Mouse (Mus musculus): ENCODE measurements at regions not wholly inside any gene's neighbourhood (a gene's known extent, or its start where the extent isn't known, plus 50 kb on each side); places are given as distances from the start of the nearest gene placed in this dataset.
A peak's percentile ranks its signal among the peaks of the same experiment; 100 is the strongest.

DNA sequence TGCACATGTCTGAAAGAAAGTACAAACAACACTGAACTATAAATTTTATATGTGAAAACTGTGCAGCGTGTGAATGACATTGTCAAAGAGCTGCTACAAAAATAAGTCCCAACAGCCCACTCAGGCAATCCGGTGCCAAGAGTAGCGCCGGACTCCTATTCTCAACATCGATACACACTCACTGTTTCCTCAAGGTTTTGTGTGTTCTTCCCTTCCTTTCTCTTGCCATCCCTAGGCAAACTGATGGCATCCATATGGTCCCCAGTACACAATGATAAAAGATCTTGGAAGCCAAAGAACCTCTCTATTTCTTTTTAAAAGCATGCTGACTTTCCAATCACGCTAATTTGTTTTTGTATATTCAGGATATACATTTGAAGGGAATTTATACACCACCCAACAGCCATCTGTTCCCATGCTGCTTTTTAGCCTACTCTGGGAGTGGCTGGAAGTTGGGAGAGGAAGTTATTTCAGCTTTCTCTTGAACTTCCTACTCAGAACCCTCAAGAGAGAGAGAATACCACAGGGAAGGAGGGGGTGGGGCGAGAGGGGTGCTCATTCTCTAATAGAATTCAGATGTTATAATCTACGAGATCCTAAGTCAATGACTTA lies 205.9 kb upstream of the Xylt1 start:
- Histone ChIP-seq H3K4me1 (replicated peaks; ENCODE audit: control insufficient read depth, insufficient read depth, low read length) (no peaks in the 10 kb centered on the region), H3K4me3 (ENCODE audit: low read depth, low read length) (no peak overlapping the region), H3K9me3 (ENCODE audit: control insufficient read depth, low read length) (no peaks in the 10 kb centered on the region), H3K9ac (ENCODE audit: low read length) (no peak overlapping the region), H3K4me2 (ENCODE audit: low read length) (no peak overlapping the region), H3K27ac (ENCODE audit: low read depth) (no peak overlapping the region), H3K27me3 (replicated peaks; ENCODE audit: control insufficient read depth, insufficient read depth, low read length) (no peaks in the 10 kb centered on the region), H3K36me3 (ENCODE audit: control insufficient read depth, insufficient read depth, low read length) (no peaks in the 10 kb centered on the region)
- 79% methylated on average over 8 of the region's 8 CpGs for WGBS
- ATAC-seq (replicated peaks; ENCODE audit: low FRiP score, low TSS enrichment, low read depth) = no peak
- no peak for DNase-seq (ENCODE audit: low spot score)

DNA sequence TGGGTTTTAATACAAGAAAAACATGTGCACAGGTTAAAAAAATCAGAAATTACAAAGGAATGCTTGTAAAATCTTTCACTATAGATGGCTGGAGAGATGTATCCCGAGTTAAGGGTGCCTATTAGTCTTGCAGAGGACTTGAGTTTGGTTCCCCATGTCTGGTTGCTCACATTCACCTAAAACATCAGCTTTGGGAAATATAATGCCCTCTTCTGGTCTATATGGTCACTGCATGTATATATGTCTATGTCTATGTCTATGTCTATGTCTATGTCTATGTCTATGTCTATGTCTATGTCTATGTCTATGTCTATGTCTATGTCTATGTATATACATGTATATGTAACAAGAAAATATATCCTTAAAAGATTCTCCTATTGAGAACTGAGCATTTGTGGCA lies 196.8 kb upstream of the Xylt1 start:
- Histone ChIP-seq H3K4me2 (ENCODE audit: low read length) (no peak overlapping the region), H3K4me1 (replicated peaks; ENCODE audit: control insufficient read depth, insufficient read depth, low read length) (no peaks in the 10 kb centered on the region), H3K9ac (ENCODE audit: low read length) (no peak overlapping the region), H3K36me3 (ENCODE audit: control insufficient read depth, insufficient read depth, low read length) (no peaks in the 10 kb centered on the region), H3K9me3 (ENCODE audit: control insufficient read depth, low read length) (no peaks in the 10 kb centered on the region), H3K27ac (ENCODE audit: low read depth) (no peak overlapping the region), H3K4me3 (ENCODE audit: low read depth, low read length) (no peak overlapping the region), H3K27me3 (replicated peaks; ENCODE audit: control insufficient read depth, insufficient read depth, low read length) (no peaks in the 10 kb centered on the region)
- ATAC-seq (replicated peaks; ENCODE audit: low FRiP score, low TSS enrichment, low read depth) = no peak
- DNase-seq (ENCODE audit: low spot score) = no peak
- 58% methylated on average over 1 of the region's 1 CpGs for WGBS

DNA sequence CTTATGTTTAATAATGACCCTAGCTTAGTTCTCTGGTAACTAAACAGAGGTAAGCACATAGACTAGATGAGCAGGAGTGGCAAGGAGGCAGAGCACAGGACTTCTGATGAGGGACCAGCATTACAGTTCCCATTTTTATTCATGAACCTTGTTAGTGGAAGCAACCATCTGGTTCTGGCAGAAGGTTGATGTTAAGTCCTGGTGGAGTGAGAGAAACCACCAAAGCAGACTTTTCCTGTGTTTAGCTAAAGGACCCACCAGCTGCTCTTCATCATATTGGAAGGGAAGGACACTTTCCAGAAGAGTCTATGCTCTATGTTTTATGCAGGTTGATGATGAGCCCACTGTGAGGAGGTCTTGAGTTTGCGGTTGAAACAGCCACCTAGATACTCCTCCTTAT lies 194.9 kb upstream of the Xylt1 start:
- DNase-seq (ENCODE audit: low spot score) = no peak
- 94% methylated on average over 1 of the region's 1 CpGs for WGBS

GRCm38 (mm10) chr7:117196611-117197010 lies 184.2 kb upstream of the Xylt1 start:
- Histone ChIP-seq H3K9me3 (ENCODE audit: control insufficient read depth, low read length) (no peaks in the 10 kb centered on the region), H3K9ac (ENCODE audit: low read length) (no peak overlapping the region), H3K27ac (ENCODE audit: low read depth) (no peak overlapping the region), H3K36me3 (ENCODE audit: control insufficient read depth, insufficient read depth, low read length) (no peaks in the 10 kb centered on the region), H3K4me3 (ENCODE audit: low read depth, low read length) (no peak overlapping the region), H3K27me3 (replicated peaks; ENCODE audit: control insufficient read depth, insufficient read depth, low read length) (no peaks in the 10 kb centered on the region), H3K4me1 (replicated peaks; ENCODE audit: control insufficient read depth, insufficient read depth, low read length) (no peaks in the 10 kb centered on the region), H3K4me2 (ENCODE audit: low read length) (no peak overlapping the region)
- WGBS = 67% methylated on average over 3 of the region's 3 CpGs
- ATAC-seq (replicated peaks; ENCODE audit: low FRiP score, low TSS enrichment, low read depth) = no peak
- DNase-seq (ENCODE audit: low spot score) = no peak

More for the DNA sequence above, 194.9 kb upstream of the Xylt1 start:
- Histone ChIP-seq H3K4me2 (ENCODE audit: low read length) (no peak overlapping the region), H3K4me1 (replicated peaks; ENCODE audit: control insufficient read depth, insufficient read depth, low read length) (no peaks in the 10 kb centered on the region), H3K27me3 (replicated peaks; ENCODE audit: control insufficient read depth, insufficient read depth, low read length) (no peaks in the 10 kb centered on the region), H3K27ac (ENCODE audit: low read depth) (no peak overlapping the region), H3K9me3 (ENCODE audit: control insufficient read depth, low read length) (no peaks in the 10 kb centered on the region), H3K36me3 (ENCODE audit: control insufficient read depth, insufficient read depth, low read length) (no peaks in the 10 kb centered on the region), H3K9ac (ENCODE audit: low read length) (no peak overlapping the region), H3K4me3 (ENCODE audit: low read depth, low read length) (no peak overlapping the region)
- ATAC-seq (replicated peaks; ENCODE audit: low FRiP score, low TSS enrichment, low read depth) = no peak

DNA sequence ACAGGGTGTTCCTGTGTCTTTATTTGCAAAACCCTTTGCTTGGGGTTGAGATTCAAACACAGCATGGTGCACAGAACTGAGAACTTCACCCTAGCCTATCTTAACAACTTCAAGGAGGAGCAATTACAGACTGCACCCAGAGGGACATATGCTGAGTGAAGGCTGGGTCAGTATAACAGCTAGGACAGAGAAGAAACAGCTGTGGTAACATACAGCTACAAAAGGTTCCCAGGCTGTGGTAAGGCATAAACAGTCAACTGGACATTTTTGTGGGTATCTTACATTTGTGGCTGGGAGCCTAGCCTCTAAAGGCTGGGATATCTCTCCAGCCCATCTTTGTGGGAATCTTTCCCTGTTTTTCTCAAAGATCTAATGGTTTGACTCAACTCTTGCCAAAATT lies 154.5 kb upstream of the Xylt1 start:
- no peak for ATAC-seq (replicated peaks; ENCODE audit: low FRiP score, low TSS enrichment, low read depth)
- no peaks in the 10 kb centered on the region for H3K36me3 ChIP-seq (ENCODE audit: control insufficient read depth, insufficient read depth, low read length)
- peak; percentile 42 for DNase-seq (ENCODE audit: low spot score)
- no peak overlapping the region for H3K4me2 ChIP-seq (ENCODE audit: low read length)
- H3K4me3 ChIP-seq (ENCODE audit: low read depth, low read length) = no peak overlapping the region
- H3K4me1 ChIP-seq (replicated peaks; ENCODE audit: control insufficient read depth, insufficient read depth, low read length) = no peaks in the 10 kb centered on the region
- no peaks in the 10 kb centered on the region for H3K27me3 ChIP-seq (replicated peaks; ENCODE audit: control insufficient read depth, insufficient read depth, low read length)
- no peak overlapping the region for H3K9ac ChIP-seq (ENCODE audit: low read length)
- no peak overlapping the region for H3K27ac ChIP-seq (ENCODE audit: low read depth)
- no peaks in the 10 kb centered on the region for H3K9me3 ChIP-seq (ENCODE audit: control insufficient read depth, low read length)

- no peaks in the 10 kb centered on the region for H3K27me3 ChIP-seq (replicated peaks; ENCODE audit: control insufficient read depth, insufficient read depth, low read length)
- no peak overlapping the region for H3K27ac ChIP-seq (ENCODE audit: low read depth)
- no peak overlapping the region for H3K9ac ChIP-seq (ENCODE audit: low read length)
- DNase-seq (ENCODE audit: low spot score) = no peak
- H3K4me3 ChIP-seq (ENCODE audit: low read depth, low read length) = no peak overlapping the region
- no peak overlapping the region for H3K4me2 ChIP-seq (ENCODE audit: low read length)
- H3K4me1 ChIP-seq (replicated peaks; ENCODE audit: control insufficient read depth, insufficient read depth, low read length) = no peaks in the 10 kb centered on the region
- 22% methylated on average over 5 of the region's 5 CpGs for WGBS
- no peak; the same call in 1 of the 2 replicates for ATAC-seq (replicated peaks; ENCODE audit: low FRiP score, low TSS enrichment, low read depth)
- H3K36me3 ChIP-seq (ENCODE audit: control insufficient read depth, insufficient read depth, low read length) = no peaks in the 10 kb centered on the region
- no peaks in the 10 kb centered on the region for H3K9me3 ChIP-seq (ENCODE audit: control insufficient read depth, low read length)
Measured at GRCm38 (mm10) chr7:117229619-117230018, 151.2 kb upstream of the Xylt1 start.

DNA sequence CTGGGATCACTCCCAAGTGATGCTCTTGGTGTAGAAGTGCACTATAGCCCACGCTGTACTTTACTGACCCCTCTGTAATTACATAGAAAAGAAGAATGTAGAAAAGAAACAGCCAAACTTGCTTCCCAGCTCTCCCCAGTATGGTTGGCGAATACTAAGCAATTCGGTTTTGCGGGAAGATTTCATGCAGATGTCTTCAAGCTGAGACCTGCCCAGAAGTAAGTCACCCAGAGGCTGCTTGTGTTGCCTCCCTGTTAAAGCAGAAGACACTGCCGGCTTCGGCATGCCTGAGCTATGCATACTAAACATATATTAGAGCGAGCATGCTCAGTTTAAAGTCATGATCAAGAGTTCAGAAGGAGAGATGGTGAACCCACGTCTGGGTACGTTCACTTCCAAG lies 124.0 kb upstream of the Xylt1 start:
- H3K27me3 ChIP-seq (replicated peaks; ENCODE audit: control insufficient read depth, insufficient read depth, low read length) = no peaks in the 10 kb centered on the region
- no peaks in the 10 kb centered on the region for H3K36me3 ChIP-seq (ENCODE audit: control insufficient read depth, insufficient read depth, low read length)
- no peak overlapping the region for H3K4me2 ChIP-seq (ENCODE audit: low read length)
- no peak overlapping the region for H3K9ac ChIP-seq (ENCODE audit: low read length)
- no peak for ATAC-seq (replicated peaks; ENCODE audit: low FRiP score, low TSS enrichment, low read depth)
- DNase-seq (ENCODE audit: low spot score) = no peak
- whole genome bisulfite sequencing = 84% methylated on average over 9 of the region's 9 CpGs
- H3K27ac ChIP-seq (ENCODE audit: low read depth) = no peak overlapping the region
- H3K9me3 ChIP-seq (ENCODE audit: control insufficient read depth, low read length) = no peaks in the 10 kb centered on the region
- H3K4me1 ChIP-seq (replicated peaks; ENCODE audit: control insufficient read depth, insufficient read depth, low read length) = no peaks in the 10 kb centered on the region
- H3K4me3 ChIP-seq (ENCODE audit: low read depth, low read length) = no peak overlapping the region

- Histone ChIP-seq H3K36me3 (ENCODE audit: control insufficient read depth, insufficient read depth, low read length) (no peaks in the 10 kb centered on the region), H3K27ac (ENCODE audit: low read depth) (no peak overlapping the region), H3K4me1 (replicated peaks; ENCODE audit: control insufficient read depth, insufficient read depth, low read length) (no peaks in the 10 kb centered on the region), H3K9me3 (ENCODE audit: control insufficient read depth, low read length) (no peaks in the 10 kb centered on the region), H3K27me3 (replicated peaks; ENCODE audit: control insufficient read depth, insufficient read depth, low read length) (no peaks in the 10 kb centered on the region), H3K9ac (ENCODE audit: low read length) (no peak overlapping the region), H3K4me2 (ENCODE audit: low read length) (no peak overlapping the region), H3K4me3 (ENCODE audit: low read depth, low read length) (no peak overlapping the region)
- ATAC-seq (replicated peaks; ENCODE audit: low FRiP score, low TSS enrichment, low read depth) = no peak
- 57% methylated on average over 5 of the region's 5 CpGs for WGBS
- no peak for DNase-seq (ENCODE audit: low spot score)
Measured at GRCm38 (mm10) chr7:117258557-117258956, 122.2 kb upstream of the Xylt1 start.

GRCm38 (mm10) chr7:117259151-117259550 lies 121.6 kb upstream of the Xylt1 start:
- H3K36me3 ChIP-seq (ENCODE audit: control insufficient read depth, insufficient read depth, low read length) = no peaks in the 10 kb centered on the region
- H3K9ac ChIP-seq (ENCODE audit: low read length) = no peak overlapping the region
- H3K9me3 ChIP-seq (ENCODE audit: control insufficient read depth, low read length) = no peaks in the 10 kb centered on the region
- no peak overlapping the region for H3K4me2 ChIP-seq (ENCODE audit: low read length)
- DNase-seq (ENCODE audit: low spot score) (no peak), ATAC-seq (replicated peaks; ENCODE audit: low FRiP score, low TSS enrichment, low read depth) (no peak)
- WGBS = 51% methylated on average over 5 of the region's 5 CpGs
- H3K4me3 ChIP-seq (ENCODE audit: low read depth, low read length) = no peak overlapping the region
- H3K27ac ChIP-seq (ENCODE audit: low read depth) = no peak overlapping the region
- H3K27me3 ChIP-seq (replicated peaks; ENCODE audit: control insufficient read depth, insufficient read depth, low read length) = no peaks in the 10 kb centered on the region
- no peaks in the 10 kb centered on the region for H3K4me1 ChIP-seq (replicated peaks; ENCODE audit: control insufficient read depth, insufficient read depth, low read length)

Data from intestine, embryonic 14.5 days (tissue).